Mouse (Mus musculus) heart, adult 8-10 months (tissue): ENCODE measurements around the gene Ufl1. TPM values are rescaled to one million over a fixed set of nuclear protein-coding genes. Genes with fewer than 3 reads are reported as not detected.

Source experiments
- total RNA-seq, 4 experiments: library from RNA; stranded (reverse); gene quantifications; 2 replicates each; pipeline ENCODE4 v1.2.4; 2022

Ufl1 gene
- total RNA-seq, 4 experiments from 2014 or later: 26.1 to 34.0 (median 30.5) TPM

Other genes starting within 250 kb of the Ufl1 start
- gene Fhl5, start 38.9 kb downstream of the Ufl1 start, total RNA-seq: under 1 TPM in 2 of 4 experiments, not detected in 2; 0.24 to 0.26 TPM